Mouse (Mus musculus): ENCODE data around the gene Pcbp2. TPM values are rescaled to one million over a fixed set of nuclear protein-coding genes. Genes with fewer than 3 reads are reported as not detected.
A peak's percentile ranks its signal among the peaks of the same experiment; 100 is the strongest.

Pcbp2 gene
- total RNA-seq, 2 experiments from 2014 or later, result 409 to 410 TPM

DNA sequence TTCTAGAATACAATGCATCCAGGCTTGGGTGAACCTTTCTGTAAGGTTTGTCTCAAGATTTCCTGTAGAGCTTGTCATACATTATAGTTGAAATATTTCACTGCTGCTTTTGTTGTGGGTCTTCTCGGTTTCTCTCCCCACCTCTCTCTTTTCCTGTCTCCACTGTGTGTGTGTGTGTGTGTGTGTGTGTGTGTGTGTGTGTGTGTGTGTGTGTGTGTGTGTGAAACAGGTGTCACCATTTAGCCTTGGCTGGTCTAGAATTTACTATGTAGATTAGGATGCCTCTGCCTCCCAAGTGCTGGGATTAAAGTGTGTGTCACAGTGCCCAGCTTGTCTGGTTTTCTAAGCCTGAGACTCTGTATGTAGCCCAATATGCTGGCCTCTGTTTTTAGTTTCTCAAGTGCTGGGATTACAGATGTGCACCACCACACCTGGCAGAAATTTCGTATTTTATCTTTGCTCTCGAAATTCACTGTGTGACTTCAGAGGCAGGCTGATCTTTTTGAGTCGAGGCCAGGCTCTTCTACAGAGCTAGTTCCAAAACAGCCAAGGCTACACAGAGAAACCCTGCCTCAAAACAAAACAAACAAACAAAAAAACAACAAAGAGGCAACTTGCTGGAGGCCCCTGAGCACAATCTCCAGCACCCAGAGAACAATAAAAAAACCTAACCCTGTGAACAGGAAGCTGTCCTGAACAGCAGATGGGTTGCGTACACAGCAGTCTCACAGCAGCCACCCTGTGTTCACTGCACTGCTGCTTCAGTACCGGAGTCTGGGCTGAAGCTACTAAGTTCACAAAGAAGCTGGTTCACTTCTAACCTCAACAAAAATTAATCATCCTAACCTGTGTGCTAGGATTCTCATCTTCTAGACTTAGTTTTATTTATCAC lies 56.0 kb downstream of the Pcbp2 start:
- DNase-seq, result no peak

GRCm38 (mm10) chr15:102527936-102528335 lies 57.6 kb downstream of the Pcbp2 start:
- no peak for DNase-seq

- DNase-seq, result no peak
Measured at GRCm38 (mm10) chr15:102528396-102528795, 58.1 kb downstream of the Pcbp2 start.

GRCm38 (mm10) chr15:102530566-102530965 lies 60.2 kb downstream of the Pcbp2 start:
- no peak for DNase-seq

- DNase-seq, result no peak
Measured at GRCm38 (mm10) chr15:102531586-102531985, 61.2 kb downstream of the Pcbp2 start.

DNA sequence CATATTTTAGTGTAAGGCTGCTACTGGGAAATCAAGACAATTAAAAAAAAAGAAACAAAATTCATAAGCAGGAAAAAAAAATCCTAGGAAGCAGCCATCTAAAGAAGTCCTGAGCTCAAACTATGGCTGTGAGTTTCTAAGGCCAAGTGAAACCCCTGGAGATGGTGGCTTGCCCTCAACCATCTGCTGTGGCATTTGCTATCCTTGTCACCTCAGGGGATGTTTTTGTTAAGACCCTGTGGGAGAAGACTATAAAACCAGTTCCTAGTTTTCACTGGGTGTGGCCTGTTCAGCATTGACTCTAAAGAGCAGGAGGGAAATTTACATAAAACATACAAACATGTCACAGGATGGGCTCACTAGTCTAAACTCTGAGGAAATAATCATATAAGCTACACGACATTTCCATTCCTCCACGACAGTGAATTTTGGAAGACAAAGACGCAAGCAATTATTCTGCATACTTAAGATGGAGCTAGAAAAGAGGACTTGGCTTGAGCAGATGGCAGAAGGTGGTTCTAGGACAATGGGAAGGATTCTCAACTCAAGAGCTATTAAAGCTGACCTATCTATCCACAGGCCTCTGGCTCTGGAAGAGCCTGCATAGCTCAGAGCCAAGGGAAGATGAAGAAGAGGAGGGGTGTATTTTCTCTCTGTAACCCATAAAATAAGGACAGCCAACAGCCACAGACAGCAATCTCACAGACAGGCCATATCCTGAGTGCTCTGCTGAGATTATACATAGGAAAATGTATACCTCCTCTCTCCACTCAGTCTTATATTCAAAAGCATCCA lies 62.0 kb downstream of the Pcbp2 start:
- no peak for DNase-seq

- no peak for DNase-seq
Measured at GRCm38 (mm10) chr15:102533926-102534325, 63.6 kb downstream of the Pcbp2 start.

- no peak for DNase-seq
Measured at GRCm38 (mm10) chr15:102544801-102545200, 74.5 kb downstream of the Pcbp2 start.

DNA sequence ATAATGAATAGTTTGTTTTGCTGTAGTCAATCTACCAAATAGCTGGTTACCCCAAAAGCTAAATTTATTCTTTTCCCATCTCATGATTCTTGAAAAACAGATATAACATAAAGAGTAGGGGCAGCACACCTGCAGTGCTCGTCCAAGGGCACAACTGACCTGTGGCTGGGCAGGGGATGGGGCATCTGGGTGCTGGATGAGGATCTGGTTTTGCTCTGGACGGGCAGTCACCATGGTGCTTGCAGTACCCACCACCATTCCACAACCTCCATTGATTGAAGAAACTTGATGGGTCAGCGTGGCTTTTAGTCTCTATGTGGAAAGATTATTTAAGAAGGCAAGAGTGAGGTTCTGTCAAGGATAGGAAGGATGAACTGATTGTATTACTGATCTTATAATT lies 75.9 kb downstream of the Pcbp2 start:
- no peak for DNase-seq

GRCm38 (mm10) chr15:102546677-102547427 lies 76.5 kb downstream of the Pcbp2 start:
- DNase-seq, result peak; percentile 34

- no peak for DNase-seq
Measured at GRCm38 (mm10) chr15:102547478-102547877, 77.1 kb downstream of the Pcbp2 start.

Other genes with a start within 250 kb of the Pcbp2 start
- gene Itgb7, start 238.6 kb upstream of the Pcbp2 start, total RNA-seq (2021), result 1 to 10 TPM in 1 of 2 experiments, under 1 TPM in 1; 0.41 to 1.2 TPM
- 1 to 10 TPM; 9.3 to 9.8 TPM for gene Rarg, start 213.0 kb upstream of the Pcbp2 start, total RNA-seq (2021)
- not detected for gene Gm9918, start 200.0 kb upstream of the Pcbp2 start, total RNA-seq (2021)
- 10 to 100 TPM; 12.1 to 14.1 TPM for gene Mfsd5, start 191.1 kb upstream of the Pcbp2 start, total RNA-seq (2021)
- gene Espl1, start 174.3 kb upstream of the Pcbp2 start, total RNA-seq (2021), result 1 to 10 TPM in 1 of 2 experiments, under 1 TPM in 1; 0.51 to 1.4 TPM
- gene Pfdn5, start 144.4 kb upstream of the Pcbp2 start, total RNA-seq (2021), result 100 to 1,000 TPM; 189 to 204 TPM
- 10 to 100 TPM; 14.0 to 16.2 TPM for gene Myg1, start 138.8 kb upstream of the Pcbp2 start, total RNA-seq (2021)
- gene Aaas, start 119.8 kb upstream of the Pcbp2 start, total RNA-seq (2021), result 1 to 10 TPM; 6.0 to 7.5 TPM
- gene Sp7, start 103.4 kb upstream of the Pcbp2 start, total RNA-seq (2021), result not detected
- 10 to 100 TPM; 15.9 to 20.9 TPM for gene Sp1, start 64.4 kb upstream of the Pcbp2 start, total RNA-seq (2021)
- gene Amhr2, start 25.2 kb upstream of the Pcbp2 start, total RNA-seq (2021), result 1 to 10 TPM; 2.8 to 6.3 TPM
- gene Prr13, start 11.5 kb upstream of the Pcbp2 start, total RNA-seq (2021), result 10 to 100 TPM; 12.9 to 13.2 TPM
- gene Gm10337, start 33.2 kb downstream of the Pcbp2 start, total RNA-seq (2021), result 1 to 10 TPM in 1 of 2 experiments, not detected in 1; 3.8 TPM
- 1 to 10 TPM; 1.7 to 1.8 TPM for gene Map3k12, start 46.5 kb downstream of the Pcbp2 start, total RNA-seq (2021)
- gene Tarbp2, start 47.7 kb downstream of the Pcbp2 start, total RNA-seq (2021), result 10 to 100 TPM; 31.9 to 34.6 TPM
- 1 to 10 TPM; 1.3 to 1.8 TPM for gene Npff, start 54.4 kb downstream of the Pcbp2 start, total RNA-seq (2021)
- 1 to 10 TPM in 1 of 2 experiments, not detected in 1; 1.0 TPM for gene Gm28047, start 154.5 kb downstream of the Pcbp2 start, total RNA-seq (2021)
- 10 to 100 TPM; 41.6 to 51.6 TPM for gene Atf7, start 154.9 kb downstream of the Pcbp2 start, total RNA-seq (2021)
- gene Atp5g2, start 201.8 kb downstream of the Pcbp2 start, total RNA-seq (2021), result 10 to 100 TPM; 28.6 to 29.3 TPM